Mouse (Mus musculus) myocyte (in vitro differentiated cells): ENCODE measurements at regions not wholly inside any gene's neighbourhood (a gene's known extent, or its start where the extent isn't known, plus 50 kb on each side); places are given as distances from the start of the nearest gene placed in this dataset.

ENCODE experiments used
- CEBPB ChIP-seq: IDR thresholded peaks from 2 replicates; pipeline ENCODE4 v1.6.1; 2011; ENCODE audit warnings: mild to moderate bottlenecking, moderate library complexity; ENCODE audit not compliant: poor library complexity, insufficient read depth, severe bottlenecking
- MAX ChIP-seq: IDR thresholded peaks from one replicate; pipeline ENCODE4 v1.6.1; 2011; ENCODE audit warnings: low read depth, mild to moderate bottlenecking, control low read depth
- MYOD1 ChIP-seq, 3 experiments: IDR thresholded peaks; one replicate each; pipeline ENCODE4 v1.6.1; 2011; ENCODE audit warnings: control low read depth in 2 of 3, low read depth in 2 of 3, mild to moderate bottlenecking in 2 of 3, moderate library complexity in 1 of 3; ENCODE audit not compliant: insufficient read length in 2 of 3, control insufficient read depth in 1 of 3
- MYOG ChIP-seq, 3 experiments: IDR thresholded peaks; one replicate each; pipeline ENCODE4 v1.6.1; 2011; ENCODE audit warnings: control low read depth in 2 of 3, low read depth in 2 of 3, mild to moderate bottlenecking in 2 of 3; ENCODE audit not compliant: insufficient read length in 2 of 3, control insufficient read depth in 1 of 3, insufficient read depth in 1 of 3
- POLR2A ChIP-seq: IDR thresholded peaks from one replicate; pipeline ENCODE4 v1.6.1; 2011; ENCODE audit warnings: low read depth, mild to moderate bottlenecking, control low read depth, moderate library complexity; ENCODE audit not compliant: insufficient read length
- POLR2AphosphoS2 ChIP-seq: IDR thresholded peaks from one replicate; pipeline ENCODE4 v1.6.1; 2011; ENCODE audit warnings: low read depth, control low read depth; ENCODE audit not compliant: insufficient read length
- REST ChIP-seq: IDR thresholded peaks from one replicate; pipeline ENCODE4 v1.6.1; 2011; ENCODE audit warnings: mild to moderate bottlenecking, control low read depth, moderate library complexity; ENCODE audit not compliant: insufficient read depth, insufficient read length
- TCF12 ChIP-seq: IDR thresholded peaks from one replicate; pipeline ENCODE4 v1.6.1; 2011; ENCODE audit warnings: mild to moderate bottlenecking, control low read depth; ENCODE audit not compliant: poor library complexity, insufficient read depth, severe bottlenecking
- TCF3 ChIP-seq: IDR thresholded peaks from one replicate; pipeline ENCODE4 v1.6.1; 2011; ENCODE audit warnings: low read depth, control low read depth; ENCODE audit not compliant: insufficient read length
- USF1 ChIP-seq: IDR thresholded peaks from one replicate; pipeline ENCODE4 v1.6.1; 2011; ENCODE audit warnings: low read depth, mild to moderate bottlenecking, control low read depth, moderate library complexity

GRCm38 (mm10) chr10:105689388-105689787, 115.1 kb upstream of the Tmtc2 start:
- TF ChIP-seq POLR2A (no peak), USF1 (no peak), POLR2AphosphoS2 (no peak), MAX (no peak), TCF3 (no peak), CEBPB (no peak), TCF12 (no peak), REST (no peak), MYOD1 (IDR thresholded peaks at IDR 0.05; ENCODE audit: control insufficient read depth in 1 of 3, insufficient read length in 2 of 3, low read depth in 2 of 3) (no peak), MYOG (IDR thresholded peaks at IDR 0.05; ENCODE audit: control insufficient read depth in 1 of 3, insufficient read depth in 1 of 3, insufficient read length in 2 of 3, low read depth in 2 of 3) (no peak)
